Mouse (Mus musculus) embryonic fibroblast, embryonic 13.5 days (primary cell): Measurements from ENCODE around the gene 1700029F12Rik.

Source experiments
- CTCF ChIP-seq: IDR thresholded peaks from 2 replicates; pipeline ENCODE4 v1.5.1; 2011; ENCODE audit warnings: mild to moderate bottlenecking, control low read depth, low read length, moderate library complexity, borderline replicate concordance; ENCODE audit not compliant: insufficient read depth
- POLR2A ChIP-seq: IDR thresholded peaks from 2 replicates; pipeline ENCODE4 v1.6.1; 2011; ENCODE audit warnings: low read depth, mild to moderate bottlenecking, control low read depth, low read length, moderate library complexity

GRCm38 (mm10) chr13:97053844-97054243 is 19.7 kb upstream of the 1700029F12Rik start:
- TF ChIP-seq CTCF (no peak), POLR2A (no peak)
